Mouse (Mus musculus) G1E (cell line): ENCODE data around the gene Lsm2.

Experiments used
- CTCF ChIP-seq: IDR thresholded peaks from 2 replicates; pipeline ENCODE4 v1.5.1; 2012; ENCODE audit warnings: low read depth, low read length, inconsistent platforms, mixed read lengths
- GATA1 ChIP-seq: IDR thresholded peaks from 2 replicates; pipeline ENCODE4 v1.6.1; 2012; ENCODE audit warnings: borderline replicate concordance, low read length, inconsistent platforms, mixed read lengths
- TAL1 ChIP-seq: conservative IDR thresholded peaks from 2 replicates; pipeline ENCODE4 v1.6.1; 2012; ENCODE audit warnings: low read depth, low read length, inconsistent platforms, mixed read lengths

DNA sequence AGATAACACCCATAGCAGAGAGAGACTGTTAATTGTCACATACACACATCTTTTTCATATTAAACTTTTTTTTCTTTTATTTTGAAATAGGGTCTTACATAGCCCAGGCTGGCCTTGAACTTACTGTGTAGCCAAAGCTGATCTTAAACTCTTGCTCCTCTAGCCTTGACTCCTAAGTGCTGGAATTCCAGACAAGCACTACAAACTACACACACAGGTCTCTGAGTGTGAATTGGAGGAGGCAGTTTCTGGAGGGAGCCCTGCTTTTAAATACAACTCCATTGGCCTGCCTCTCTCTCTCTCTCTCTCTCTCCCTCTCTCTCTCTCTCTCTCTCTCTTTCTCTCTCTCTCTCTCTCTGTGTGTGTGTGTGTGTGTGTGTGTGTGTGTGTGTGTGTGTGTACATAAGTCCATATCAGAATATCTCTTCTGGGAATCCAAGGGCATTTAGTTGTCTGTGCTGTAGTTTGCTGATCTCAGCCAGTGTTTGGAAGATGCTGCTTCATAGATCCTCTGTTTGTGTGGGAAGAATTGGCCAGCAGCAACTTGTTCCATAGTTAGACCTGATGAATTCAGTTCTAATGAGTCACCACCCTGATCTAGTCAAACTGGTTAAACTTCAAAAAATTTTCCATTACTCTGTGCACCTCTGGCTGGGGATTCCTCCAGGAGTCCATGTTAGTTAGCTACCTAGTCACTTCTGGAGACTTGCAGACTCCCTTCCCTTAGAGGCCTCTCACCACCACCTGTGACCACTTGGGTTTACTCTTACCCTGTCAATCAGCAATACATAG lies 20.8 kb upstream of the Lsm2 start:
- no peak for TF ChIP-seq CTCF
- TF ChIP-seq TAL1: no peak
- no peak for TF ChIP-seq GATA1
